Mouse (Mus musculus) liver, postnatal 0 days (tissue): ENCODE data around the gene Tfe3. TPM values are rescaled to one million over a fixed set of nuclear protein-coding genes. Genes with fewer than 3 reads are reported as not detected.

Experiments
- ATAC-seq: fragments of 200-750 bp; cut with Nextera tagmentation; 2 replicates; pipeline ENCODE4 v1.8.0; 2017; ENCODE audit warnings: mild to moderate bottlenecking, moderate library complexity
- DNase-seq: peaks from one replicate; pipeline ENCODE4 v3.0.0-alpha.2; 2016
- H3K27ac ChIP-seq: fragments of 300-500 bp; sonication (generic); 2 replicates; pipeline ENCODE4 v1.5.1; 2014; ENCODE audit warnings: antibody characterized with exemption, moderate library complexity, mild to moderate bottlenecking, low read depth
- H3K27me3 ChIP-seq: fragments of 300-500 bp; sonication (generic); 2 replicates; pipeline ENCODE4 v1.6.1; 2014; ENCODE audit warnings: low read length, control low read depth, mixed read lengths; ENCODE audit not compliant: insufficient read depth
- H3K36me3 ChIP-seq: fragments of 300-500 bp; sonication (generic); replicated peaks from 2 replicates; pipeline ENCODE4 v1.6.1; 2014; ENCODE audit warnings: mild to moderate bottlenecking, control low read depth, low read length, moderate library complexity, mixed read lengths; ENCODE audit not compliant: insufficient read depth
- H3K4me1 ChIP-seq: fragments of 300-500 bp; sonication (generic); 2 replicates; pipeline ENCODE4 v1.6.1; 2014; ENCODE audit warnings: antibody characterized with exemption, mild to moderate bottlenecking, control low read depth; ENCODE audit not compliant: insufficient read depth
- H3K4me2 ChIP-seq: fragments of 300-500 bp; sonication (generic); 2 replicates; pipeline ENCODE4 v1.6.1; 2014; ENCODE audit warnings: low read depth, mild to moderate bottlenecking, low read length, moderate library complexity, mixed read lengths
- H3K4me3 ChIP-seq: fragments of 300-500 bp; sonication (generic); 2 replicates; pipeline ENCODE4 v1.5.1; 2014; ENCODE audit warnings: low read depth, low read length
- H3K9ac ChIP-seq: fragments of 300-500 bp; sonication (generic); replicated peaks from 2 replicates; pipeline ENCODE4 v1.6.1; 2014; ENCODE audit warnings: mild to moderate bottlenecking, moderate library complexity
- H3K9me3 ChIP-seq: fragments of 300-500 bp; sonication (generic); 2 replicates; pipeline ENCODE4 v1.6.1; 2016; ENCODE audit warnings: mild to moderate bottlenecking, control low read depth, low read length, mixed read lengths
- CTCF ChIP-seq: sonication (generic); IDR thresholded peaks from 2 replicates; pipeline ENCODE4 v1.5.1; 2016; ENCODE audit warnings: antibody characterized with exemption, low read depth
- EP300 ChIP-seq: IDR thresholded peaks from 2 replicates; pipeline ENCODE4 v1.6.1; 2016; ENCODE audit warnings: antibody characterized with exemption, low read depth, mild to moderate bottlenecking
- WGBS: fragments of 180-500 bp; shearing (Covaris S2); extraction: QIAGEN DNeasy Blood & Tissue Kit; methylation state at CpG from one replicate; pipeline ENCODE4 v1.1.7; 2014; ENCODE audit not compliant: insufficient replicate concordance; 5-methylcytosine and 5-hydroxymethylcytosine counted together
- polyA plus RNA-seq: library from polyadenylated mRNA; unstranded; fragments of >200 nt; fragmentation: Nextera tagmentation; extraction: Ambion mirVana; gene quantifications from 2 replicates; pipeline ENCODE4 v1.2.1, GENCODE M21; 2015

The Tfe3 gene
- polyA plus RNA-seq, 1 experiment from 2014 or later = 10.3 TPM

GRCm38 (mm10) chrX:7776329-7777082 is 14.1 kb downstream of the Tfe3 start:
- DNase-seq (peak; percentile 63), ATAC-seq (peak; percentile 60)
- Histone ChIP-seq H3K27ac (peak overlapping the region; percentile 49; the same call in 1 of the 2 replicates), H3K4me3 (no peak overlapping the region), H3K9me3 (no peaks in the 10 kb centered on the region), H3K4me2 (no peak overlapping the region), H3K9ac (no peak overlapping the region), H3K27me3 (no peaks in the 10 kb centered on the region), H3K36me3 (peaks cover 7% of the 10 kb centered on the region), H3K4me1 (peaks cover 3% of the 10 kb centered on the region; the same call in 1 of the 2 replicates)
- TF ChIP-seq CTCF (peak; percentile 81), EP300 (no peak)
- 42% methylated on average over 8 of the region's 8 CpGs for WGBS

GRCm38 (mm10) chrX:7778450-7779244 is 16.3 kb downstream of the Tfe3 start:
- peaks cover 3% of the 10 kb centered on the region; the same call in 1 of the 2 replicates for H3K4me1 ChIP-seq
- peak; percentile 90 for ATAC-seq
- peak overlapping the region; percentile 13; the same call in 1 of the 2 replicates for H3K4me2 ChIP-seq
- TF ChIP-seq CTCF (no peak), EP300 (peak; percentile 89)
- no peaks in the 10 kb centered on the region for H3K27me3 ChIP-seq
- peak overlapping the region; percentile 21; the same call in 1 of the 2 replicates for H3K9ac ChIP-seq
- H3K27ac ChIP-seq = peak overlapping the region; percentile 82
- WGBS = 49% methylated on average over 7 of the region's 7 CpGs
- no peak for DNase-seq
- H3K36me3 ChIP-seq = peaks cover 4% of the 10 kb centered on the region
- H3K4me3 ChIP-seq = no peak overlapping the region
- no peaks in the 10 kb centered on the region for H3K9me3 ChIP-seq

GRCm38 (mm10) chrX:7779294-7779693 is 16.9 kb downstream of the Tfe3 start:
- ATAC-seq = peak; percentile 52
- DNase-seq = no peak
- TF ChIP-seq CTCF = no peak
- TF ChIP-seq EP300 = no peak
- Histone ChIP-seq H3K9me3 (no peaks in the 10 kb centered on the region), H3K27ac (peak overlapping the region; percentile 82), H3K4me1 (peaks cover 3% of the 10 kb centered on the region; the same call in 1 of the 2 replicates), H3K36me3 (no peaks in the 10 kb centered on the region), H3K4me3 (no peak overlapping the region), H3K9ac (no peak overlapping the region), H3K27me3 (no peaks in the 10 kb centered on the region), H3K4me2 (peak overlapping the region; percentile 13; the same call in 1 of the 2 replicates)
- 23% methylated on average over 3 of the region's 3 CpGs for WGBS

GRCm38 (mm10) chrX:7782603-7783092 is 20.3 kb downstream of the Tfe3 start:
- Histone ChIP-seq H3K27me3 (no peaks in the 10 kb centered on the region), H3K27ac (no peak overlapping the region), H3K36me3 (no peaks in the 10 kb centered on the region), H3K9ac (no peak overlapping the region), H3K4me3 (no peak overlapping the region), H3K4me1 (no peaks in the 10 kb centered on the region), H3K9me3 (no peaks in the 10 kb centered on the region), H3K4me2 (no peak overlapping the region)
- ATAC-seq = no peak; the same call in 1 of the 2 replicates
- peak; percentile 46 for TF ChIP-seq CTCF
- TF ChIP-seq EP300 = no peak
- no peak for DNase-seq
- 64% methylated on average over 4 of the region's 4 CpGs for WGBS

- ATAC-seq = peak; percentile 93
- H3K27me3 ChIP-seq = no peaks in the 10 kb centered on the region
- peak; percentile 80 for DNase-seq
- peak within 1 kb of the TSS; percentile 53 for H3K27ac ChIP-seq
- peak within 1 kb of the TSS; percentile 71 for H3K9ac ChIP-seq
- no peaks in the 10 kb centered on the region for H3K9me3 ChIP-seq
- peak within 1 kb of the TSS; percentile 74 for H3K4me3 ChIP-seq
- H3K4me1 ChIP-seq = peaks cover 5% of the 10 kb centered on the region; the same call in 1 of the 2 replicates
- no peaks in the 10 kb centered on the region; the same call in 1 of the 2 replicates for H3K36me3 ChIP-seq
- H3K4me2 ChIP-seq = peak within 1 kb of the TSS; percentile 75
- peak; percentile 43; the same call in 1 of the 2 replicates for TF ChIP-seq EP300
- no peak for TF ChIP-seq CTCF
- 14% methylated on average over 24 of the region's 24 CpGs for WGBS
Measured at GRCm38 (mm10) chrX:7789542-7790136, 27.3 kb downstream of the Tfe3 start, which contains the start of gene Gripap1. Gene Gripap1, plus strand, starts transcription at chrX:7789765.
